Mouse (Mus musculus) heart, adult 2 months (tissue): ENCODE results near the gene Nhsl2. TPM values are rescaled to one million over a fixed set of nuclear protein-coding genes. Genes with fewer than 3 reads are reported as not detected.
A peak's percentile ranks its signal among the peaks of the same experiment; 100 is the strongest.

ENCODE experiments used
- DNase-seq, 2 experiments: peaks; one replicate each; pipeline ENCODE4 v3.0.0; 2021
- H3K27ac ChIP-seq: fragments of 200-600 bp; 2 replicates; pipeline ENCODE4 v1.8.1; 2022
- H3K27me3 ChIP-seq: fragments of 200-500 bp; 2 replicates; pipeline ENCODE4 v1.6.1; 2012; ENCODE audit warnings: mild to moderate bottlenecking, low read length, inconsistent platforms, mixed read lengths; ENCODE audit not compliant: control insufficient read depth, insufficient read depth
- H3K36me3 ChIP-seq: fragments of 200-500 bp; 2 replicates; pipeline ENCODE4 v1.6.1; 2012; ENCODE audit warnings: low read length, inconsistent platforms; ENCODE audit not compliant: control insufficient read depth, insufficient read depth
- H3K4me1 ChIP-seq: fragments of 200-500 bp; 2 replicates; pipeline ENCODE4 v1.6.1; 2011; ENCODE audit warnings: low read length; ENCODE audit not compliant: control insufficient read depth, insufficient read depth
- H3K4me3 ChIP-seq: fragments of 200-600 bp; 2 replicates; pipeline ENCODE4 v1.8.1; 2022
- H3K79me2 ChIP-seq: fragments of 200-500 bp; replicated peaks from 2 replicates; pipeline ENCODE4 v1.6.1; 2012; ENCODE audit warnings: mild to moderate bottlenecking, inconsistent platforms, low read length, moderate library complexity, mixed read lengths; ENCODE audit not compliant: control insufficient read depth, insufficient read depth
- H3K9ac ChIP-seq: fragments of 200-500 bp; 2 replicates; pipeline ENCODE4 v1.6.1; 2012; ENCODE audit warnings: low read depth, mild to moderate bottlenecking, control low read depth, inconsistent platforms, low read length, mixed read lengths
- CTCF ChIP-seq: fragments of 200-600 bp; IDR thresholded peaks from 2 replicates; pipeline ENCODE4 v1.8.1; 2022; ENCODE audit warnings: antibody characterized with exemption, mild to moderate bottlenecking, moderate library complexity
- EP300 ChIP-seq: fragments of 200-500 bp; IDR thresholded peaks from 2 replicates; pipeline ENCODE4 v1.6.1; 2011; ENCODE audit warnings: low read depth, low read length, control low read depth; ENCODE audit not compliant: insufficient read depth
- POLR2A ChIP-seq: fragments of 200-500 bp; IDR thresholded peaks from 2 replicates; pipeline ENCODE4 v1.6.1; 2011; ENCODE audit warnings: mild to moderate bottlenecking, low read depth, low read length, control low read depth; ENCODE audit not compliant: insufficient read depth
- WGBS: fragments of 180-500 bp; shearing (Covaris S2); methylation state at CpG from one replicate; pipeline ENCODE4 v1.1.7; 2018; 5-methylcytosine and 5-hydroxymethylcytosine counted together
- intact Hi-C: fragments of 180-260 bp; cut with DNase I; formaldehyde crosslinking; loops from one replicate; pipeline ENCODE4 v1.15.1; 2025
- polyA plus RNA-seq: library from polyadenylated mRNA; depleted of rRNA; stranded (reverse); fragments of >200 nt; gene quantifications from 2 replicates; pipeline ENCODE4 v1.2.3, GENCODE M21; 2012
- total RNA-seq, 2 experiments: library from RNA; stranded (reverse); gene quantifications; 2 replicates each; pipeline ENCODE4 v1.2.3; 2021

Nhsl2 gene
- total and polyA plus RNA-seq, 3 experiments = 1.4 to 4.2 (median 3.6) TPM

GRCm38 (mm10) chrX:102032431-102032830 is 183.2 kb downstream of the Nhsl2 start:
- TF ChIP-seq CTCF = no peak
- no peak for TF ChIP-seq EP300
- TF ChIP-seq POLR2A = no peak
- intact Hi-C loops = no loop called here
- H3K79me2 ChIP-seq = no peaks in the 10 kb centered on the region
- no peak overlapping the region for H3K27ac ChIP-seq
- H3K27me3 ChIP-seq = no peaks in the 10 kb centered on the region
- no peaks in the 10 kb centered on the region for H3K36me3 ChIP-seq
- WGBS = 56% methylated on average over 8 of the region's 8 CpGs
- no peak for DNase-seq
- H3K4me3 ChIP-seq = no peak overlapping the region
- no peak overlapping the region for H3K9ac ChIP-seq
- H3K4me1 ChIP-seq = peaks cover 5% of the 10 kb centered on the region

DNA sequence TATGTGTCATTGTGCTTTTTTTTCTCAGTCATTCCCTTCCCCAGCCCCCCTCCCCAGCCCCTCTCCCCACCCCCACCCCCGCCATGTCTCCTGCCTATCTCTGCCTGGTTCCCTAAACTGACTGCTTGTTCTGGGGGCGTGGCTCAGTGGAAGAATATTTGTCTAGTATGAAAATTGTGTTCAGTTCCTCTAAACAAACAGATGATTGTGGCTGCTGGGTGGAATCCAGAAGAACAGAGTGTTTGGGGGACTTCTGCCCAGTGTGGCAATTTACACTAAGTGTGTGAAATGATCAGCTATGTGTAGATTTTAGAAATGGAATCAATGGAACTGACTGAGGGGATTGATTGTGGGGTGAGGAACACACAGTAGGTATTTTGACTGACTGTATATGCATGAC is 184.4 kb downstream of the Nhsl2 start:
- DNase-seq = no peak
- Histone ChIP-seq H3K4me3 (no peak overlapping the region), H3K4me1 (peaks cover 6% of the 10 kb centered on the region), H3K36me3 (no peaks in the 10 kb centered on the region), H3K27ac (no peak overlapping the region), H3K9ac (no peak overlapping the region), H3K79me2 (no peaks in the 10 kb centered on the region), H3K27me3 (no peaks in the 10 kb centered on the region)
- TF ChIP-seq EP300 (no peak), CTCF (no peak), POLR2A (no peak)
- intact Hi-C loops = no loop called here
- 75% methylated on average over 2 of the region's 2 CpGs for WGBS

GRCm38 (mm10) chrX:102035671-102036070 is 186.5 kb downstream of the Nhsl2 start:
- intact Hi-C loops = no loop called here
- Histone ChIP-seq H3K27ac (no peak overlapping the region), H3K79me2 (no peaks in the 10 kb centered on the region), H3K4me3 (no peak overlapping the region), H3K36me3 (no peaks in the 10 kb centered on the region), H3K27me3 (no peaks in the 10 kb centered on the region), H3K9ac (no peak overlapping the region), H3K4me1 (peaks cover 6% of the 10 kb centered on the region)
- no peak for TF ChIP-seq CTCF
- no peak for TF ChIP-seq POLR2A
- no peak for TF ChIP-seq EP300
- 49% methylated on average over 3 of the region's 3 CpGs for WGBS
- DNase-seq = no peak

GRCm38 (mm10) chrX:102036866-102037361 is 187.7 kb downstream of the Nhsl2 start:
- H3K36me3 ChIP-seq = no peaks in the 10 kb centered on the region
- no peaks in the 10 kb centered on the region for H3K27me3 ChIP-seq
- DNase-seq = peak; percentile 34 to 35
- no peak for TF ChIP-seq POLR2A
- no peak for TF ChIP-seq CTCF
- TF ChIP-seq EP300 = no peak
- peaks cover 6% of the 10 kb centered on the region for H3K4me1 ChIP-seq
- 60% methylated on average over 3 of the region's 3 CpGs for WGBS
- H3K4me3 ChIP-seq = no peak overlapping the region
- intact Hi-C loops = no loop called here
- peak overlapping the region; percentile 20; the same call in 1 of the 2 replicates for H3K27ac ChIP-seq
- H3K79me2 ChIP-seq = no peaks in the 10 kb centered on the region
- H3K9ac ChIP-seq = no peak overlapping the region

GRCm38 (mm10) chrX:102037506-102037905 is 188.3 kb downstream of the Nhsl2 start:
- Histone ChIP-seq H3K4me1 (peaks cover 5% of the 10 kb centered on the region), H3K4me3 (no peak overlapping the region), H3K36me3 (no peaks in the 10 kb centered on the region), H3K9ac (no peak overlapping the region), H3K27ac (peak overlapping the region; percentile 20; the same call in 1 of the 2 replicates), H3K79me2 (no peaks in the 10 kb centered on the region), H3K27me3 (no peaks in the 10 kb centered on the region)
- TF ChIP-seq POLR2A = no peak
- peak; percentile 30; the same call in 1 of the 2 replicates for TF ChIP-seq CTCF
- TF ChIP-seq EP300 = no peak
- intact Hi-C loops = no loop called here
- WGBS = 35% methylated on average over 2 of the region's 2 CpGs
- DNase-seq = peak in 1 of 2 experiments; percentile 61

GRCm38 (mm10) chrX:102041562-102041961 is 192.4 kb downstream of the Nhsl2 start:
- 66% methylated on average over 7 of the region's 7 CpGs for WGBS
- peaks cover 4% of the 10 kb centered on the region for H3K4me1 ChIP-seq
- H3K36me3 ChIP-seq = no peaks in the 10 kb centered on the region
- TF ChIP-seq POLR2A (no peak), CTCF (no peak), EP300 (no peak)
- DNase-seq = peak in 1 of 2 experiments; percentile 5
- no peak overlapping the region for H3K9ac ChIP-seq
- no peak overlapping the region for H3K4me3 ChIP-seq
- no peaks in the 10 kb centered on the region for H3K27me3 ChIP-seq
- intact Hi-C loops = no loop called here
- no peaks in the 10 kb centered on the region for H3K79me2 ChIP-seq
- H3K27ac ChIP-seq = no peak overlapping the region
